Mouse (Mus musculus) heart, postnatal 4 days (tissue): ENCODE data around the gene Rab7b. TPM values are rescaled to one million over a fixed set of nuclear protein-coding genes. Genes with fewer than 3 reads are reported as not detected.
A peak's percentile ranks its signal among the peaks of the same experiment; 100 is the strongest.

Experiments used
- DNase-seq: peaks from one replicate; pipeline ENCODE4 v3.0.0; 2021
- total RNA-seq, 2 experiments: library from RNA; stranded (reverse); gene quantifications; 2 replicates each; pipeline ENCODE4 v1.2.3; 2021

The Rab7b gene
- total RNA-seq, 2 experiments from 2014 or later, result 2.6 to 3.6 TPM

- DNase-seq, result peak; percentile 40
These were observed 7.8 kb downstream of the Rab7b start for GRCm38 (mm10) chr1:131696325-131696724.

GRCm38 (mm10) chr1:131698770-131699169, 10.3 kb downstream of the Rab7b start:
- no peak for DNase-seq

GRCm38 (mm10) chr1:131699642-131700041, 11.1 kb downstream of the Rab7b start:
- no peak for DNase-seq

- DNase-seq, result no peak
These were observed 12.0 kb downstream of the Rab7b start for GRCm38 (mm10) chr1:131700447-131700846.

GRCm38 (mm10) chr1:131701391-131701790, 12.9 kb downstream of the Rab7b start:
- DNase-seq, result no peak

DNA sequence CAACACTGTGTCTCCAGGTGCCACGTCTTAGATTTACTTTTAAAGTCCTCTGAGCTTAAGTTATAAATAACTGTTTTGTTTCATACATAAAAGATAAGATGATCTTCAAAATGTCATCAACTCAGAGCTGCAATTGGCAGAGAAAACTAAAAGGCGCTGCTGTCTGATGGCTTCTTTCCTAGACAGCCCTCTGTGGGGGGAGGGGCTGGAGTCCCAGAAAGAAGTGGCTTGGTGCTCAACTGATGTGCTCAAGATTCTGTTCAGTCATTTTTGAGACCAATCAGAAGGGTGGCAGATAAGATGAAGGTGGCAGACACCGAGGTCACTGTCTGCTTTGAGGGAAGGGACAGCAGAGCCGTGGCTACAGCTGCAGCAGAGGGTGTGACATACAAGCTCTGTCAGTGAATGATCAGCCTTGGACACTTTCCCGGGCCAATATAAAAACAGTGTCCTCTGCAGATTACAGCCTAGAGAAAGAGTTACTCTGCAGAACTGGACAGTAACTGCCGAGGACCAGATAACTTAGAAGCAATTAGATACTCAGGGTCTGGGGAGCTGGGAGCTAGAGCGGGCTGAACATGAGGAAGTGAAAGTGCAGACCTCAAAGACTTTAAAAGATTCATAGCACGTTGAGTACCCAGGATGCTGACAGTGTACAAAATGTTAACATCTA, 13.7 kb downstream of the Rab7b start:
- no peak for DNase-seq

DNA sequence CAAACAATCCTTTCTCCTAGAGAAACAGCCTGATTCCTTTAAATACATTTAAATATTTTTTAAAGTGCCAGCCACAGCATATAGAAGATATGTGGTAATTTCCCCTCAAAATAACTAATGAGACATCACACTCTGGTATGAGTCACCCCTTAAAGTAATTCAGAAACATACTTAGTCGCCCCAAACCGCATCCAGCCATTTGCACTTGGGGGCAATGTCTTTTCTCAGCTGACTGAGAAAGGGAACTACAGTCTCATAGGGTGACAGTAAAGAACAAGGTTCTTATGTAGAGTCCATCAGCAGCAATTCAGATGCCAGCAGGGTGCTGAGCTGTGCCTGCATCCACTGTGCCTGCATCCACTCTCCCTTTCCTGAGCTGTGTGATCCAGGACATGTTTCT, 15.0 kb downstream of the Rab7b start:
- DNase-seq, result no peak

GRCm38 (mm10) chr1:131708338-131708737, 19.8 kb downstream of the Rab7b start:
- peak; percentile 78 for DNase-seq

GRCm38 (mm10) chr1:131711518-131711917, 23.0 kb downstream of the Rab7b start:
- no peak for DNase-seq

DNA sequence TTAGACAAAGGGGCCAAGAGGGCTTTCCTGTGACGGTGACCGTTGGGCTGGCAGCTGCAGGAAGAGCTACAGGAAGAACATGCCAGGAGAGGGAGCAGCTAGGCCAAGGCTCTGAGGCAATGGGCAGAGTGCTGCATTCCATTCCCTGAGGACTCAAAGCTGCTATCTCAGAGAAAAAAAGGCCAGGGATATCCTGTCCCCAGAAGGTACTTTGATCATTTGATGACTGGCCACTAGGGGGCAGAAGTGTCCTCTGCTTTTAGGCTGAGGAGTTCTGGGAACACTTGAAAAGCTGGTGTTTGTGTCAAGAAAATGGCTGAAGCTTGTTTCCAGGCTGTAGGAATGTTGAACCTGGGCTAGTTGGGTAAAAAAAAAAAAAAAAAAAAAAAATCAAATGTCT, 23.9 kb downstream of the Rab7b start:
- peak; percentile 93 for DNase-seq

GRCm38 (mm10) chr1:131714388-131715337, 26.2 kb downstream of the Rab7b start:
- DNase-seq, result peak; percentile 51

DNA sequence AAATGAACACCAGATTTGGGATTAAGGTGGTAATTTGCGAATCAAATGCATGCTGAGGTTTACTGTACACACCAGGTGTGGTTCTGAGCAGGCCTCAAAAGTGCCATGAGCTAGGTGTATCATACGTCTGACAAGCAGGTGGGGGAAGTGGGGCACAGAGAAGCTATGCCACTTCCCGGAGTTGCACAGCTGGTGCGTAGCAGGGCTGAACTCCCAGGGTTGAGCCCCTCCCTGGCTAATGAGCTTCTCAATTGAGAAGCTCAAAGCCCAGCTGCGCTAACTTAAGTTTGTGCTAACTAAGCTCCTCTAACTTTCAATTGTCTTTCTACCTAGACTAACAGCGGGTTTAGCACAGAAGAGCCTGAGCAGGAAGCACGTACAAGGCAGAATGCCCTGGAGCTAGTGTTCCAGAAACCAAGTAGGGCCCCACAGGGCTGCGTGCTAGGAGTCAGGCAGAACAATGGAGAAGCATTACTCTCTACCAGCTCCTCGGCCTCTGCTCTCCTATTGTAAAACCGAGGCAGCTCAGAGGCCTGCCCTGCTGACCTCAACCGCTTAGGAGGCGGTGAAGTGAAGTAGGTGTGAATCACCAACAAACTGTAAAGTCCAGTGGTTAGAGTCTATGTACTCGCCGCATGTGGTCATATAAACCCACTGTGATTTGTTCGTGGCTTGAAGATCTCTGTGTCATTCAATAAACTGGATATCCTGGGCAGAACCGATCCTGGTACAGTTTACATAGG, 30.6 kb downstream of the Rab7b start:
- DNase-seq, result no peak

DNA sequence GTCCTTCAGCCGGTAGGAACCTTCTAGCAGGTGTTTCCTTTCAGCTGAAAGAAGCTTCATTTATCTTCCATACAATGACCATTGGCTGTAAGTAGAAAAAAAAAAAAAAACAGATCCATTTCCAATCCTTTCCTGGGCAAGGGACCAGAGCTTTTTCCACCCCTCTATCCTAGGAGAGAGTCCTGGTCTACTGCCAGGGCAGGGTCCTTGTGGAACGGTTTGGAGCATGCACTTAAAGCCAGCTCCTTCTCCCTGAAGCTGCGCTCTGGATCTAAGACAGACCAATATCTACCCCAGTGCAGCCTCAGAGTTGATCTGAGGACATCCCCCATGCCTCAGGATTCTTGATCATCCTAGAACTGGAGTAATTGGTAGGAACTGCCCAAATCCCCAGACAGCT, 33.5 kb downstream of the Rab7b start:
- DNase-seq, result peak; percentile 38

DNA sequence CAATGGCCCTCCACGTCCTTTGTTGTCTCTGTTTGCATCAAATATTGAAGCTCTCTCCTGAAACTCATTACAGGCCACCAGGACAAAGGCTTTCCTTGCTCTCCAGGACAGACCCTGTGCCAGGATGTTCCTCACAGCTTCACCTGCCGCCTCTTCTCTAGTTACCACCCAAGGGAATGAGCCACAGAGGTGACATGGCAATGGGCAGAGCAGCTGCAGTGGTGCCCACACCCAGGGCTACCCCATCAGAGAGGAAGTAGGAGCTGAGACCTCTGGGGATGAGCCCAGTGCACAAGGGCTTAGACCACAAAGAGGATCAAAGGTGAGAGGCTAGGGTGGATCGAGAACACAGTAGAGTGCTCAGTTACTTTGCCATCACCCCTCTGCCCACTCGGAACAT, 35.1 kb downstream of the Rab7b start:
- no peak for DNase-seq

DNA sequence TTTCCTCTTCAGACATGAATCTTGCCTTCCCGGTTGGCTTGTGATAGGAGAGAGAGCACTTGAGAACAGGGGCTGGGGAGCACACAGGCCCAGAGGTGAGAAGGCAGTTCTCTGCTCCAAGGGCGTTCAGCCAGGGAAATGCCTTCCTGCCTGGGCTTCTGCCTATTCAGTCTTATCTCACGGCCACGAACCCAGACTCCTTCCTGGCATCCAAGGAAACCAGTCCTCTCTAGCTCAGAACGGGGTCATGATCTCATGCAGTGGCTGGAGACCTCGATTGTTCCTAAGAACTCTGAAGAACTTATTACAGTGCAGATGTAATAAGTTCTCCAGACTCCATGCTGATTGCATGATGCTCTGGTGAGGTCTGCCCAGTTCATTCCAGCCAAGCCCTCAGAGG, 38.1 kb downstream of the Rab7b start:
- DNase-seq, result peak; percentile 40

DNA sequence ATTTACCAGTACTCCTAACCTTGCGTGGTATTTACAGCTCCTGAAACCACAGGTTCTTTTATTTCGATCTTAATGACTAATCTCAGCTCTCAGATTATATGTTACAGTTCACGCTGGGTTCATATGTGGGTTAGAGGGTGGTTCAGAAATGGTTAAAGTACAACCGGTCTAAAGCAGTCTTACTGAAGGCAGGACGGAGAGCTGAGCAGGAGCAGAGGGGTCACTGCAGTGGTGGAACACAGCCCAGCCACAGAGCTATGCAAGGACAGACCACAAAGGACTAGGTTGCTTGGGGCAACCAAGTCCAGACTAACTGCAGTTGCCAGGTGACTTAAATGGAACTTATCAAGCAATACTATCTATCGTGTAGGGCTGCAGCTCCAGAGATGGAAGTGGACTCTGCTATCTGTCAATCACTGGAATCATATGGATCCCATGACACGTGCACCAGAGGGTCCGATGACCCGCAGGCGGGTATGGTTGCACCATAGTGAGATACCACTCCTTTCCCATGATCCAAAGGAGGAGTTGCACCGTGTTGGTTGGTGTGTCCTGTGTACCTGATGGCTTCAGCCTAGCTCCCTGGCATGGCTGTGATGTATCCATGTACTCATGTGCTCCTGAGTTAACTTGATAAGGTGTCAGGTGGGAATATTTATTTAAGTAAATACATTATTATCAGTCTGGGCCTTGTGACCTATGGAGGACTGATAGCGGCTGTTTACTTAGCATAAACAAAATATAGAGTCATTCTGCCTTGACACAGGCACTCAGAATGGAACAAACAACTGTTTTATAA, 42.3 kb downstream of the Rab7b start:
- no peak for DNase-seq

GRCm38 (mm10) chr1:131733474-131734180, 45.1 kb downstream of the Rab7b start:
- DNase-seq, result no peak

DNA sequence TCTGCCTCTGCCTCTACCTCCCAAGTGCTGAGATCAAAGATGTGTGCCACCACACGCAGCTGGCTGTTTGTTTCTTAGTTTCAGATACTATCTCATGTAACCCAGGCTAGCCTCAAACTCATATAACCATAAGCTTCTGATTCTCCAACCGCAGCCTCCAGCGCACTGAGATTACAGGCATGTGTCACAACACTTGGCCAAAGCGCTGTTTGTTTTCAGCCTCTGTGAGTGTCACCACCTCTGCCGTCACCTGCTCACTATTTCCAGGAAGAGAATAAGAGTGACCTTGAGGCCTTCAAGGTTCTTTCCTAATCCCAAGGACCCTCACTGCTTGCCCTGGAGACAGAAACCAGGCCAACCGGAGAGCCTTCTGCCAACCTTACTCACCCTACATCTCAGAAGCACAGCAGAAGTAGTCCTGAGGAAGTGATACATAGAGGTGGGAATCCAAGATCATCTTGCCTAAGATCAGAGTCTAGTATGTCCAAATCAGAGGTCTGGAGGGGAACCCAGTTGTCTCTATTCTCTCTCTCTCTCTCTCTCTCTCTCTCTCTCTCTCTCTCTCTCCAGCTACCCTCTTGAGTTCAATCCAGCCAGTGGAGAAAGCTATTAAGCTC, 46.3 kb downstream of the Rab7b start:
- DNase-seq, result no peak

- DNase-seq, result no peak
These were observed 48.0 kb downstream of the Rab7b start for GRCm38 (mm10) chr1:131736494-131736893.

- DNase-seq, result peak; percentile 84
These were observed 48.8 kb downstream of the Rab7b start for GRCm38 (mm10) chr1:131737269-131737668.

- DNase-seq, result no peak
These were observed 50.3 kb downstream of the Rab7b start for GRCm38 (mm10) chr1:131738760-131739159.
